Mouse (Mus musculus): ENCODE data around the gene Efna4.

The Efna4 gene

GRCm38 (mm10) chr3:89361675-89362074 is 23.8 kb upstream of the Efna4 start, which contains the start of gene Dcst2:
Gene Dcst2 (plus strand): TSS chr3:89361975.
- no peak for DNase-seq

- no peak for DNase-seq
Observed at GRCm38 (mm10) chr3:89360237-89360636, 22.4 kb upstream of the Efna4 start.

- no peak for DNase-seq
Observed at GRCm38 (mm10) chr3:89359630-89360029, 21.8 kb upstream of the Efna4 start.

GRCm38 (mm10) chr3:89356029-89356428 is 18.2 kb upstream of the Efna4 start:
- DNase-seq: no peak

GRCm38 (mm10) chr3:89355512-89355902 is 17.7 kb upstream of the Efna4 start:
- no peak for DNase-seq

- DNase-seq: peak; percentile 88
Observed at GRCm38 (mm10) chr3:89354816-89355511, 17.1 kb upstream of the Efna4 start.

GRCm38 (mm10) chr3:89351271-89351670 is 13.4 kb upstream of the Efna4 start:
- no peak for DNase-seq

- peak; percentile 95 for DNase-seq
Observed at GRCm38 (mm10) chr3:89349869-89350501, 12.2 kb upstream of the Efna4 start, which contains the start of gene Adam15. Gene Adam15 (minus strand): TSS chr3:89349996.

- peak; percentile 33 for DNase-seq
Observed at GRCm38 (mm10) chr3:89348911-89349868, 11.4 kb upstream of the Efna4 start.

- no peak for DNase-seq
Observed at GRCm38 (mm10) chr3:89347916-89348315, 10.1 kb upstream of the Efna4 start.

GRCm38 (mm10) chr3:89346815-89347540 is 9.2 kb upstream of the Efna4 start:
- no peak for DNase-seq

- no peak for DNase-seq
Observed at GRCm38 (mm10) chr3:89343279-89343678, 5.5 kb upstream of the Efna4 start.

- no peak for DNase-seq
Observed at GRCm38 (mm10) chr3:89341794-89342193, 4.0 kb upstream of the Efna4 start.

- peak; percentile 79 for DNase-seq
Observed at GRCm38 (mm10) chr3:89340465-89340864, 2.6 kb upstream of the Efna4 start.

- DNase-seq: no peak
Observed at GRCm38 (mm10) chr3:89339416-89339815, 1.6 kb upstream of the Efna4 start.

GRCm38 (mm10) chr3:89337062-89337720 is 637 bp downstream of the Efna4 start:
- no peak for DNase-seq

- DNase-seq: no peak
Observed at GRCm38 (mm10) chr3:89336529-89336928, 1.3 kb downstream of the Efna4 start.

GRCm38 (mm10) chr3:89333053-89333452 is 4.8 kb downstream of the Efna4 start:
- no peak for DNase-seq

GRCm38 (mm10) chr3:89332476-89332875 is 5.4 kb downstream of the Efna4 start:
- DNase-seq: no peak

- no peak for DNase-seq
Observed at GRCm38 (mm10) chr3:89332013-89332412, 5.8 kb downstream of the Efna4 start.

- no peak for DNase-seq
Observed at GRCm38 (mm10) chr3:89331561-89331960, 6.3 kb downstream of the Efna4 start.

GRCm38 (mm10) chr3:89330948-89331347 is 6.9 kb downstream of the Efna4 start:
- no peak for DNase-seq
